Mouse (Mus musculus) neural tube, embryonic 13.5 days (tissue): Measurements from ENCODE around the gene Upp2. TPM values are rescaled to one million over a fixed set of nuclear protein-coding genes. Genes with fewer than 3 reads are reported as not detected.

Source experiments
- ATAC-seq: fragments of 200-750 bp; cut with Nextera tagmentation; 2 replicates; pipeline ENCODE4 v1.8.0; 2017; ENCODE audit warnings: low read depth, mild to moderate bottlenecking, moderate TSS enrichment, moderate library complexity
- H3K27ac ChIP-seq: fragments of 300-500 bp; sonication (generic); replicated peaks from 2 replicates; pipeline ENCODE4 v1.5.1; 2015; ENCODE audit warnings: moderate library complexity, mild to moderate bottlenecking, inconsistent platforms
- H3K27me3 ChIP-seq: fragments of 300-500 bp; sonication (generic); 2 replicates; pipeline ENCODE4 v1.6.1; 2015; ENCODE audit warnings: mild to moderate bottlenecking, inconsistent platforms
- H3K36me3 ChIP-seq: fragments of 300-500 bp; sonication (generic); 2 replicates; pipeline ENCODE4 v1.6.1; 2015; ENCODE audit warnings: mild to moderate bottlenecking, inconsistent platforms
- H3K4me1 ChIP-seq: fragments of 300-500 bp; sonication (generic); replicated peaks from 2 replicates; pipeline ENCODE4 v1.6.1; 2015; ENCODE audit warnings: inconsistent platforms
- H3K4me2 ChIP-seq: fragments of 300-500 bp; sonication (generic); 2 replicates; pipeline ENCODE4 v1.6.1; 2015; ENCODE audit warnings: inconsistent platforms, mild to moderate bottlenecking, moderate library complexity
- H3K4me3 ChIP-seq: fragments of 300-500 bp; sonication (generic); 2 replicates; pipeline ENCODE4 v1.5.1; 2015; ENCODE audit warnings: mild to moderate bottlenecking, inconsistent platforms
- H3K9ac ChIP-seq: fragments of 300-500 bp; sonication (generic); 2 replicates; pipeline ENCODE4 v1.6.1; 2015; ENCODE audit warnings: moderate library complexity, mild to moderate bottlenecking, inconsistent platforms
- H3K9me3 ChIP-seq: fragments of 300-500 bp; sonication (generic); 2 replicates; pipeline ENCODE4 v1.6.1; 2016; ENCODE audit warnings: inconsistent platforms
- WGBS: fragments of 180-500 bp; shearing (Covaris S2); methylation state at CpG from one replicate; pipeline ENCODE4 v1.1.7; 2015; 5-methylcytosine and 5-hydroxymethylcytosine counted together
- polyA plus RNA-seq: library from polyadenylated mRNA; unstranded; fragments of >200 nt; fragmentation: Nextera tagmentation; extraction: Ambion mirVana; gene quantifications from 2 replicates; pipeline ENCODE4 v1.2.1, GENCODE M21; 2015

Upp2 gene
- polyA plus RNA-seq, 1 experiment from 2014 or later: 10.5 TPM

DNA sequence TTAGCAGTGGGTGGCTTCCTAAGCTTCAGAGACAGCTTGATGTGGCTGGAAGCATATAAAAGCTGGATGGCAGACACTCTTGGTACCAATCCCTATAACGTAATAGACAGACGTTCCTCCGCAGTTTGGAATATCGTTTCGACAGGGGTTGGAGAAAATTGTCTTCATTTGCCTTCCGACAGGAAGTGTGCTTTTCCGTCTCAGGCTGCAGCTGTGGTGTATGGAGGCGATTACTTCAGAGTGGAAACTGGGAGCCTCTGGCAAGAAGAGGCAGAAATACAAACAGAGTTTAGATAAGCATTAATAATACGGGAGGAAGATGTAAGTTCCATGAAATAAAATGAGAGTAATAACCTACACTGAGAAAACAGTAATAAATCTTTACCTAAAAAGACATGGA, 28.3 kb downstream of the Upp2 start:
- Histone ChIP-seq H3K9ac (no peak overlapping the region), H3K27me3 (no peaks in the 10 kb centered on the region), H3K9me3 (no peaks in the 10 kb centered on the region), H3K4me3 (no peak overlapping the region), H3K27ac (no peak overlapping the region), H3K4me1 (no peaks in the 10 kb centered on the region), H3K36me3 (no peaks in the 10 kb centered on the region), H3K4me2 (no peak overlapping the region)
- no peak for ATAC-seq
- 78% methylated on average over 9 of the region's 9 CpGs for WGBS

- Histone ChIP-seq H3K27ac (no peak overlapping the region), H3K9me3 (no peaks in the 10 kb centered on the region), H3K27me3 (no peaks in the 10 kb centered on the region), H3K9ac (no peak overlapping the region), H3K4me2 (no peak overlapping the region), H3K4me1 (no peaks in the 10 kb centered on the region), H3K36me3 (no peaks in the 10 kb centered on the region), H3K4me3 (no peak overlapping the region)
- no peak for ATAC-seq
- 84% methylated on average over 17 of the region's 17 CpGs for whole genome bisulfite sequencing
Observed at GRCm38 (mm10) chr2:58596774-58597342, 29.8 kb downstream of the Upp2 start.

- Histone ChIP-seq H3K4me1 (no peaks in the 10 kb centered on the region), H3K27ac (no peak overlapping the region), H3K9me3 (no peaks in the 10 kb centered on the region), H3K4me2 (no peak overlapping the region), H3K4me3 (no peak overlapping the region), H3K9ac (no peak overlapping the region), H3K27me3 (no peaks in the 10 kb centered on the region), H3K36me3 (no peaks in the 10 kb centered on the region)
- no peak for ATAC-seq
- 90% methylated on average over 3 of the region's 3 CpGs for WGBS
Observed at GRCm38 (mm10) chr2:58597556-58597955, 30.5 kb downstream of the Upp2 start.

- H3K4me2 ChIP-seq: no peak overlapping the region
- no peaks in the 10 kb centered on the region for H3K9me3 ChIP-seq
- ATAC-seq: no peak
- H3K27me3 ChIP-seq: no peaks in the 10 kb centered on the region
- H3K4me1 ChIP-seq: no peaks in the 10 kb centered on the region
- H3K4me3 ChIP-seq: no peak overlapping the region
- H3K27ac ChIP-seq: no peak overlapping the region
- no peak overlapping the region for H3K9ac ChIP-seq
- WGBS: 95% methylated on average over 6 of the region's 6 CpGs
- no peaks in the 10 kb centered on the region for H3K36me3 ChIP-seq
Observed at GRCm38 (mm10) chr2:58599639-58600038, 32.5 kb downstream of the Upp2 start.

GRCm38 (mm10) chr2:58601382-58601781, 34.3 kb downstream of the Upp2 start:
- H3K4me3 ChIP-seq: no peak overlapping the region
- H3K4me1 ChIP-seq: no peaks in the 10 kb centered on the region
- no peaks in the 10 kb centered on the region for H3K27me3 ChIP-seq
- ATAC-seq: no peak
- no peak overlapping the region for H3K27ac ChIP-seq
- H3K36me3 ChIP-seq: no peaks in the 10 kb centered on the region
- no peaks in the 10 kb centered on the region for H3K9me3 ChIP-seq
- 80% methylated on average over 4 of the region's 4 CpGs for WGBS
- no peak overlapping the region for H3K4me2 ChIP-seq
- H3K9ac ChIP-seq: no peak overlapping the region

DNA sequence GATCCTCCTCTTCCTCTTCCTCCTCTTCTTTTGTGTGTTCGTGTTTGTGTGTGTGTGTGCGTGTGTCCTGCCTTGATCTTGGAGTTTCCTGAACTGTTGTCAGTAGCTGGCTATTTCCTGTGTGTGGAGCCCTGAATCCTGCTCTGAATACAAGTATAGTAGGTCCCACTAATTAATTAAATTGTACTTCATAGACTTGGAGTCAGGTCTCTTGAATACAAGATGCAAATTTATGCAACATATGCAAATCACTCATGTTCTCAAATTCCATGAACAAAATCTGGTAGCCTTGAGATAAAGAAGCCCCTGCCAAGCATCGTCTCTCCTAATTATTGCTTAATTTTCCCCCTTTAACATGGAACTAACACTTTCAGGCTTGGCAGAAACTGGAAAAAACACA, 36.3 kb downstream of the Upp2 start:
- H3K27me3 ChIP-seq: no peaks in the 10 kb centered on the region
- H3K4me2 ChIP-seq: no peak overlapping the region
- no peak overlapping the region for H3K4me3 ChIP-seq
- no peaks in the 10 kb centered on the region for H3K36me3 ChIP-seq
- H3K27ac ChIP-seq: no peak overlapping the region
- no peak overlapping the region for H3K9ac ChIP-seq
- no peak for ATAC-seq
- 87% methylated on average over 3 of the region's 3 CpGs for WGBS
- no peaks in the 10 kb centered on the region for H3K4me1 ChIP-seq
- no peaks in the 10 kb centered on the region for H3K9me3 ChIP-seq

DNA sequence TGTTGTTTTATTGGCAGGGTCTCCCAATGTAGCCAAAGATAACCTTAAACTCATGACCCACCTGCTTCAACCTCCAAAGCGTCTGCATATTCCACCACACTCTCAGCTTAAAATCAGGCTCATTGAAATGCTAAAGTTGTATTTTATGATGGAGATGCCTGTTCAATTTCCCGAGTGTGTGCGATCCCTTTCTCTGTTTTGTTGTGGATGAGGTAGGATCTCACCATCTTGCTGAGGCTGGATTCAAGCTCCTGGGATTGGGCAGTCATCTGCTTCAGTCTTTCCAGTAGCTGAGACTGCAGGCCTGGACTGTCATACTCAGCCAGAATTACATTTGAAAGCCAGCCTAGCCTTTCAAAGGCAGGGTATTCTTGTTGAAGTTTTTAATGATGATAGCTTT, 37.7 kb downstream of the Upp2 start:
- WGBS: 97% methylated on average over 3 of the region's 3 CpGs
- Histone ChIP-seq H3K9ac (no peak overlapping the region), H3K4me1 (no peaks in the 10 kb centered on the region), H3K27ac (no peak overlapping the region), H3K27me3 (no peaks in the 10 kb centered on the region), H3K4me2 (no peak overlapping the region), H3K36me3 (no peaks in the 10 kb centered on the region), H3K9me3 (no peaks in the 10 kb centered on the region), H3K4me3 (no peak overlapping the region)
- no peak for ATAC-seq

GRCm38 (mm10) chr2:58613720-58614119, 46.6 kb downstream of the Upp2 start:
- Histone ChIP-seq H3K36me3 (no peaks in the 10 kb centered on the region), H3K27ac (no peak overlapping the region), H3K9me3 (no peaks in the 10 kb centered on the region), H3K9ac (no peak overlapping the region), H3K4me3 (no peak overlapping the region), H3K27me3 (no peaks in the 10 kb centered on the region), H3K4me1 (no peaks in the 10 kb centered on the region), H3K4me2 (no peak overlapping the region)
- WGBS: 91% methylated on average over 3 of the region's 3 CpGs
- no peak for ATAC-seq

DNA sequence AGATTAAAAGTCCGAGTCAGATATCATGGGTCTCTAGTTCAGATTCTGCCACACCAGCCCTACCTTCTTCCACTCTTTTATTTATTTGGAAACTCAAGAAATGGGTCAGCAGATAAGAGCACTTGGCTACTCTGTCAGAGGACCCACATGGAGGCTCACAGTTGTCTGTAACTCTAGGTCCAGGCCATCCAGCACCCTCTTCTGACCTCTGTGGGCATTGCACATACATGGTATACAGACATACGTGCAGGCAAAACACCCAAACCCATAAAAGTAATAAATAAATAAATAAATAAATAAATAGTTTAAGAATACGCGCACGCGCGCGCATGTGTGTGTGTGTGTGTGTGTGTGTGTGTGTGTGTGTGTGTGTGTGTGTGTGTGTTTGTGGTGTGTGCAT, 47.8 kb downstream of the Upp2 start:
- Histone ChIP-seq H3K27ac (no peak overlapping the region), H3K9me3 (no peaks in the 10 kb centered on the region), H3K36me3 (no peaks in the 10 kb centered on the region), H3K4me1 (no peaks in the 10 kb centered on the region), H3K4me3 (no peak overlapping the region), H3K4me2 (no peak overlapping the region), H3K9ac (no peak overlapping the region), H3K27me3 (no peaks in the 10 kb centered on the region)
- ATAC-seq: no peak
- 97% methylated on average over 8 of the region's 8 CpGs for WGBS

DNA sequence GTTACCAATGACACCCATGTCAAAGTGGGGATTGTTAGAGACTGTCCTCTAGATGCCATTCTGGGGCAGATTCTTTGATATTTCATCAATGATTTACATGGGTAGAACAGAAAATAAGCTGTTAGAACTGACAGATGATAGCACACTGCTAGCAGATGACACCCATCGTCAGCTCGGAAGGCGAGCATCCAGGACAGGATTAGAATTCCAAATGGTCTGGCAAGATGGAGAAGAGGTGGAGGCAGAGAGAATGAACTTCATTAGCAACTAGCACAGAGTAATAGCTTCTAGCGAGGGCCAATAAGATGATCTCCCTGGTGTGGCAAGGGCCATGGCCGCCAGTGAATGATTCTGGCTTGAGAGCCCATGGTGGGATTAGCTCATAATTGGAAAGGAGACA, 48.7 kb downstream of the Upp2 start:
- WGBS: 91% methylated on average over 5 of the region's 5 CpGs
- no peak overlapping the region for H3K4me2 ChIP-seq
- H3K27ac ChIP-seq: no peak overlapping the region
- no peak overlapping the region for H3K9ac ChIP-seq
- H3K4me3 ChIP-seq: no peak overlapping the region
- no peaks in the 10 kb centered on the region for H3K27me3 ChIP-seq
- no peaks in the 10 kb centered on the region for H3K4me1 ChIP-seq
- ATAC-seq: no peak
- H3K9me3 ChIP-seq: no peaks in the 10 kb centered on the region
- H3K36me3 ChIP-seq: no peaks in the 10 kb centered on the region

DNA sequence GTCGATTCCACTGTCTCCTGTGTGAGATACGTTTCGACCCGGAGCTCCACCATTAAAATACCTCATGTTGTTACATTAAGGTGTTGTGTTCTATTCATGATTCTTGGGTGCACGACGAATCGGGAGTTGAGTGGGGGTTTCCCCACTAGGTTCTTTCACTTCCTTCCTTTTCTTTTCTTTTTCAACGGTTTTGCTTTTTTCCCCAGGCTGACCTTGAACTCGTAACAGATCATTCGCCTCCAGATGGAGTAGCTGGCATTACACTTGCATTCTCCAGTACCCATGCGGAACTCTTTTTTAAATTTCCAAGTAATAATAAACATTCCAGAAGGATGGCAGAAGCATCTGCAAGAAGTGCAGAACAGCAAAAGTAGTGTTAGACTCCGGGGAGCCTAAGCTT, 58.1 kb downstream of the Upp2 start:
- Histone ChIP-seq H3K27me3 (peaks cover 16% of the 10 kb centered on the region), H3K4me2 (no peak overlapping the region), H3K9ac (no peak overlapping the region), H3K36me3 (no peaks in the 10 kb centered on the region), H3K4me3 (no peak overlapping the region), H3K27ac (no peak overlapping the region), H3K4me1 (0 out of 2 replicates have a peak, but pooled peaks cover 9% of the 10 kb centered on the region), H3K9me3 (no peaks in the 10 kb centered on the region)
- no peak for ATAC-seq
- WGBS: 63% methylated on average over 12 of the region's 12 CpGs

- H3K4me1 ChIP-seq: 0 out of 2 replicates have a peak, but pooled peaks cover 9% of the 10 kb centered on the region
- 11% methylated on average over 2 of the region's 2 CpGs for WGBS
- no peak for ATAC-seq
- peaks cover 16% of the 10 kb centered on the region for H3K27me3 ChIP-seq
- H3K27ac ChIP-seq: no peak overlapping the region
- H3K4me2 ChIP-seq: no peak overlapping the region
- no peaks in the 10 kb centered on the region for H3K9me3 ChIP-seq
- H3K4me3 ChIP-seq: no peak overlapping the region
- no peaks in the 10 kb centered on the region for H3K36me3 ChIP-seq
- no peak overlapping the region for H3K9ac ChIP-seq
Observed at GRCm38 (mm10) chr2:58625681-58626080, 58.6 kb downstream of the Upp2 start.

GRCm38 (mm10) chr2:58626136-58626769, 59.2 kb downstream of the Upp2 start:
- Histone ChIP-seq H3K9ac (no peak overlapping the region), H3K4me2 (no peak overlapping the region), H3K36me3 (no peaks in the 10 kb centered on the region), H3K27me3 (peaks cover 16% of the 10 kb centered on the region), H3K27ac (no peak overlapping the region), H3K4me3 (no peak overlapping the region), H3K4me1 (0 out of 2 replicates have a peak, but pooled peaks cover 9% of the 10 kb centered on the region), H3K9me3 (no peaks in the 10 kb centered on the region)
- 5% methylated on average over 8 of the region's 8 CpGs for WGBS
- ATAC-seq: no peak; the same call in 1 of the 2 replicates
